Mouse (Mus musculus) hindbrain, embryonic 11.5 days (tissue): ENCODE data around the gene 1110065P20Rik. TPM values are rescaled to one million over a fixed set of nuclear protein-coding genes. Genes with fewer than 3 reads are reported as not detected.

ENCODE experiments used
- ATAC-seq: fragments of 200-750 bp; cut with Nextera tagmentation; 2 replicates; pipeline ENCODE4 v1.8.0; 2017; ENCODE audit warnings: mild to moderate bottlenecking, moderate TSS enrichment, moderate library complexity; ENCODE audit not compliant: low FRiP score
- DNase-seq: peaks from one replicate; pipeline ENCODE4 v3.0.0-alpha.2; 2015; ENCODE audit warnings: low spot score
- H3K27ac ChIP-seq: fragments of 300-500 bp; sonication (generic); 2 replicates; pipeline ENCODE4 v1.5.1; 2014; ENCODE audit warnings: mild to moderate bottlenecking, low read depth, low read length
- H3K27me3 ChIP-seq: fragments of 300-500 bp; sonication (generic); 2 replicates; pipeline ENCODE4 v1.6.1; 2014; ENCODE audit warnings: mild to moderate bottlenecking, low read length, moderate library complexity, mixed read lengths; ENCODE audit not compliant: control insufficient read depth, insufficient read depth
- H3K36me3 ChIP-seq: fragments of 300-500 bp; sonication (generic); 2 replicates; pipeline ENCODE4 v1.6.1; 2014; ENCODE audit warnings: mild to moderate bottlenecking, low read length, moderate library complexity, mixed read lengths; ENCODE audit not compliant: control insufficient read depth, insufficient read depth
- H3K4me1 ChIP-seq: fragments of 300-500 bp; sonication (generic); replicated peaks from 2 replicates; pipeline ENCODE4 v1.6.1; 2014; ENCODE audit warnings: low read length, mixed read lengths; ENCODE audit not compliant: control insufficient read depth, insufficient read depth
- H3K4me2 ChIP-seq: fragments of 300-500 bp; sonication (generic); replicated peaks from 2 replicates; pipeline ENCODE4 v1.6.1; 2014; ENCODE audit warnings: mild to moderate bottlenecking, low read depth, low read length
- H3K4me3 ChIP-seq: fragments of 300-500 bp; sonication (generic); 2 replicates; pipeline ENCODE4 v1.5.1; 2014; ENCODE audit warnings: low read depth, low read length
- H3K9ac ChIP-seq: fragments of 300-500 bp; sonication (generic); 2 replicates; pipeline ENCODE4 v1.6.1; 2014; ENCODE audit warnings: low read depth, low read length
- H3K9me3 ChIP-seq: fragments of 300-500 bp; sonication (generic); 2 replicates; pipeline ENCODE4 v1.6.1; 2016; ENCODE audit warnings: low read length; ENCODE audit not compliant: control insufficient read depth
- WGBS: fragments of 180-500 bp; shearing (Covaris S2); extraction: QIAGEN DNeasy Blood & Tissue Kit; methylation state at CpG from one replicate; pipeline ENCODE4 v1.1.7; 2014; 5-methylcytosine and 5-hydroxymethylcytosine counted together
- polyA plus RNA-seq: library from polyadenylated mRNA; unstranded; fragments of >200 nt; fragmentation: Nextera tagmentation; extraction: Ambion mirVana; gene quantifications from 2 replicates; pipeline ENCODE4 v1.2.1, GENCODE M21; 2014

The 1110065P20Rik gene
- polyA plus RNA-seq, 1 experiment from 2014 or later: 55.9 TPM

GRCm38 (mm10) chr4:124808511-124808910 is 42.5 kb downstream of the 1110065P20Rik start:
- Histone ChIP-seq H3K4me2 (no peak overlapping the region), H3K9ac (no peak overlapping the region), H3K4me3 (no peak overlapping the region), H3K27me3 (no peaks in the 10 kb centered on the region), H3K9me3 (no peaks in the 10 kb centered on the region), H3K36me3 (no peaks in the 10 kb centered on the region; the same call in 1 of the 2 replicates), H3K27ac (no peak overlapping the region), H3K4me1 (peaks cover 2% of the 10 kb centered on the region; the same call in 1 of the 2 replicates)
- WGBS: 85% methylated on average over 5 of the region's 5 CpGs
- ATAC-seq (no peak), DNase-seq (no peak)

DNA sequence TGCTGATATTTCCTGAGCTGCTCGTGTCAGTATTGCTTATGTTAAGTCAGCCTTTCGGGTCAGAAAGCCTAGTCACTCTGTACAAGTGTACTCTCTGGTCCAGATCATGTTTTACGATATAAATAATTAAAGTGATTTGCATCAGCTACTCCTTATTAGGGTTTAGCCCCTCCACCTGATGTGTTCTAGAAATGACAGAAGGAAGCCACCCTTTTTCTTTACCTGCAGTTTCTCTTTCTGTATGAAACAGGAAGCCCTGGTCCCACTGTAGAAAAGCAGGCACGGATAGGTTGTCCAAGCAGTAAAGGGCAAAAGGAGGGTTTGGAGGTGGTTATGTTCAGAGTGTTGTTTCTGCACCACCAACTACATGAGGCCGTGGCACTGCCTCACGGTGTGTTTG is 47.6 kb downstream of the 1110065P20Rik start:
- peak overlapping the region; percentile 89; the same call in 1 of the 2 replicates for H3K9ac ChIP-seq
- ATAC-seq: no peak
- 87% methylated on average over 6 of the region's 6 CpGs for WGBS

DNA sequence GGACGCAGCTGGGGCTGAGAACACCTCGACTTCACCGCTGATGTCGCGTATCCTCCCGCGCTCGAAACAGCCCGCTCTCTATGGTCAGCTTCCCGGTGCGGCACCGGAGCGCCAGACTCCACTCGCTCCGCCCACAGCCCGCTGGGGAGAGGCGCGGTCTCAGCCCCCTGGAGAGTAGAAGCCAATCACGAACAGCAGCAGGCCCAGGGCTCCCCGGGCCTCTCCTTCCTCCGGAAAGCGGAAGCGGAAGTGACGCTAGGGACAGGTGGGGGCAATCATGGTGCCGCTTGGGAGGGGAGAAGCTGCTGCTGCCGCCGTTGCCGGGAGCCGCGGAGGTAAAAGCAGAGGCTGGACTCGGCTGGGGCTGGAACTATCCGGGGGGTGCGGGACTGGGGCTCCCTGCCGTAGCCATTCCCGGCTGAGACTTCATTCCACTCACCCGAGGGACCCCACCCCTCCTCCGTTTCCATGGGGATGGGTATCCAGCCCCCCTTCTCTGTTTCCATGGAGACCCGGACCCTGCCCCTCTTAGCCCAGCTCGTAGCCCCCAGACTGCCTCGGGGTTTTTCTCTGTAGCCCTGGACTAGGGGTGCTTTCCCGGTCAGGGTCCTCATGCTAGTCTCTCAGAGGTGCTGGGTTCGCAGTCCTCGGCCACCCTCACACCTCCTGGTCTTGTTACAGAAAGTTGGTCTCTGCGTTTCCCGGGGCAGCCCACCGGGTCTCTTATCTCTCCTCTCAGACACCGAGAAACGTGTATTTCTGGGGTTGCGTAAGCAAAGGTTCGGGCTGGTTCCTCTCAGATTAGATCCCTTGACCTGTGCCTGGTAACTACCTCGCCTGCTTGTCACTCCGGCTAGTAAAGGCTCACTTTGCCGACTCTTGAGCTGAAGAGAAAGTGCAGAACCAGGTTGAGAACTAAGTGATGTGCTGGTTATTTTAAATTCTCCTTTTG is 48.4 kb downstream of the 1110065P20Rik start:
- H3K9ac ChIP-seq: peak overlapping the region; percentile 89
- ATAC-seq (peak; percentile 100), DNase-seq (peak; percentile 98)
- H3K27me3 ChIP-seq: no peaks in the 10 kb centered on the region
- H3K36me3 ChIP-seq: peaks cover 3% of the 10 kb centered on the region; the same call in 1 of the 2 replicates
- peaks cover 6% of the 10 kb centered on the region for H3K4me1 ChIP-seq
- peak overlapping the region; percentile 77 for H3K4me3 ChIP-seq
- no peaks in the 10 kb centered on the region for H3K9me3 ChIP-seq
- peak overlapping the region; percentile 95 for H3K27ac ChIP-seq
- WGBS: 3% methylated on average over 52 of the region's 53 CpGs
- peak overlapping the region; percentile 78 for H3K4me2 ChIP-seq

More for the DNA sequence above, 47.6 kb downstream of the 1110065P20Rik start:
- H3K4me2 ChIP-seq: peak overlapping the region; percentile 78
- no peaks in the 10 kb centered on the region; the same call in 1 of the 2 replicates for H3K36me3 ChIP-seq
- H3K4me1 ChIP-seq: peaks cover 6% of the 10 kb centered on the region
- no peak for DNase-seq
- no peaks in the 10 kb centered on the region for H3K9me3 ChIP-seq
- peak overlapping the region; percentile 77 for H3K4me3 ChIP-seq
- no peaks in the 10 kb centered on the region for H3K27me3 ChIP-seq
- H3K27ac ChIP-seq: no peak overlapping the region

GRCm38 (mm10) chr4:124801552-124802308 is 49.3 kb downstream of the 1110065P20Rik start, which contains the start of gene Mtf1:
TSS of gene Mtf1 (plus strand) at chr4:124802104.
- Histone ChIP-seq H3K4me1 (peaks cover 6% of the 10 kb centered on the region), H3K9ac (peak within 1 kb of the TSS; percentile 89), H3K27me3 (no peaks in the 10 kb centered on the region), H3K27ac (peak within 1 kb of the TSS; percentile 95), H3K4me3 (peak within 1 kb of the TSS; percentile 77), H3K4me2 (peak within 1 kb of the TSS; percentile 78), H3K36me3 (peaks cover 3% of the 10 kb centered on the region; the same call in 1 of the 2 replicates), H3K9me3 (no peaks in the 10 kb centered on the region)
- ATAC-seq (peak; percentile 83), DNase-seq (peak; percentile 96)
- 4% methylated on average over 21 of the region's 21 CpGs for WGBS

Other genes starting within 250 kb of the 1110065P20Rik start
- gene 3100002H09Rik, start 240.4 kb downstream of the 1110065P20Rik start, polyA plus RNA-seq: 0.40 and 0.53 TPM in 2 replicates
- gene Pou3f1, start 194.4 kb downstream of the 1110065P20Rik start, polyA plus RNA-seq: 17.4 and 18.8 TPM in 2 replicates
- 65.8 and 67.5 TPM in 2 replicates for gene Utp11, start 157.6 kb downstream of the 1110065P20Rik start, polyA plus RNA-seq
- gene Fhl3, start 150.5 kb downstream of the 1110065P20Rik start, polyA plus RNA-seq: 3.2 and 4.7 TPM in 2 replicates
- 197 and 210 TPM in 2 replicates for gene Sf3a3, start 136.4 kb downstream of the 1110065P20Rik start, polyA plus RNA-seq
- gene Inpp5b, start 109.3 kb downstream of the 1110065P20Rik start, polyA plus RNA-seq: 24.9 and 32.3 TPM in 2 replicates
- 15.1 and 15.9 TPM in 2 replicates for gene Mtf1, start 49.1 kb downstream of the 1110065P20Rik start, polyA plus RNA-seq
- 44.0 and 50.8 TPM in 2 replicates for gene Yrdc, start 517 bp downstream of the 1110065P20Rik start, polyA plus RNA-seq
- 10.0 and 10.3 TPM in 2 replicates for gene Maneal, start 11.0 kb upstream of the 1110065P20Rik start, polyA plus RNA-seq
- gene Epha10, start 29.7 kb upstream of the 1110065P20Rik start, polyA plus RNA-seq: 4.4 and 7.4 TPM in 2 replicates
- gene 9930104L06Rik, start 85.9 kb upstream of the 1110065P20Rik start, polyA plus RNA-seq: 4.2 and 5.5 TPM in 2 replicates
- 192 and 195 TPM in 2 replicates for gene Cdca8, start 88.1 kb upstream of the 1110065P20Rik start, polyA plus RNA-seq
- 8.5 and 16.5 TPM in 2 replicates for gene Rspo1, start 135.2 kb upstream of the 1110065P20Rik start, polyA plus RNA-seq
- gene Gnl2, start 165.4 kb upstream of the 1110065P20Rik start, polyA plus RNA-seq: 91.2 and 103 TPM in 2 replicates
- gene Dnali1, start 214.5 kb upstream of the 1110065P20Rik start, polyA plus RNA-seq: 0.64 and 0.91 TPM in 2 replicates
- gene Snip1, start 215.5 kb upstream of the 1110065P20Rik start, polyA plus RNA-seq: 37.7 and 37.9 TPM in 2 replicates
- gene Meaf6, start 233.9 kb upstream of the 1110065P20Rik start, polyA plus RNA-seq: 122 and 131 TPM in 2 replicates